Mouse (Mus musculus): ENCODE measurements around the gene Doxl2. TPM values are rescaled to one million over a fixed set of nuclear protein-coding genes. Genes with fewer than 3 reads are reported as not detected.

Doxl2 gene
- total RNA-seq, 2 experiments from 2014 or later: not detected

- no peak for DNase-seq
These were observed 34.9 kb downstream of the Doxl2 start for GRCm38 (mm10) chr6:49009665-49010064.

GRCm38 (mm10) chr6:49011191-49011590, 36.4 kb downstream of the Doxl2 start:
- DNase-seq: no peak

- DNase-seq: no peak
These were observed 38.3 kb downstream of the Doxl2 start for GRCm38 (mm10) chr6:49013023-49013422.

GRCm38 (mm10) chr6:49013458-49013857, 38.7 kb downstream of the Doxl2 start:
- DNase-seq: no peak

- DNase-seq: no peak
These were observed 42.4 kb downstream of the Doxl2 start for GRCm38 (mm10) chr6:49017150-49017549.

GRCm38 (mm10) chr6:49019341-49019740, 44.6 kb downstream of the Doxl2 start:
- DNase-seq: no peak

- no peak for DNase-seq
These were observed 46.6 kb downstream of the Doxl2 start for GRCm38 (mm10) chr6:49021141-49022012.

- DNase-seq: no peak
These were observed 47.6 kb downstream of the Doxl2 start for GRCm38 (mm10) chr6:49022384-49022783.

- no peak for DNase-seq
These were observed 48.6 kb downstream of the Doxl2 start for GRCm38 (mm10) chr6:49023315-49023714.

- no peak for DNase-seq
These were observed 50.5 kb downstream of the Doxl2 start for GRCm38 (mm10) chr6:49025290-49025689.

- no peak for DNase-seq
These were observed 51.7 kb downstream of the Doxl2 start for GRCm38 (mm10) chr6:49026496-49026895.

- no peak for DNase-seq
These were observed 53.3 kb downstream of the Doxl2 start for GRCm38 (mm10) chr6:49028019-49028418.

Other genes starting within 250 kb of the Doxl2 start
- gene Gimap1, start 235.9 kb upstream of the Doxl2 start, total RNA-seq (2021): 1 to 10 TPM; 7.9 to 9.1 TPM
- gene Gimap5, start 228.8 kb upstream of the Doxl2 start, total RNA-seq (2021): 1 to 10 TPM; 4.9 to 7.4 TPM
- under 1 TPM; 0.16 to 0.20 TPM for gene Gimap3, start 204.1 kb upstream of the Doxl2 start, total RNA-seq (2021)
- 10 to 100 TPM; 10.8 to 15.2 TPM for gene Tmem176a, start 134.0 kb upstream of the Doxl2 start, total RNA-seq (2021)
- 10 to 100 TPM; 32.9 to 45.7 TPM for gene Tmem176b, start 133.5 kb upstream of the Doxl2 start, total RNA-seq (2021)
- not detected for gene Aoc1, start 102.1 kb upstream of the Doxl2 start, total RNA-seq (2021)
- not detected for gene 1600015I10Rik, start 45.1 kb upstream of the Doxl2 start, total RNA-seq (2021)
- not detected for gene Svs1, start 11.9 kb downstream of the Doxl2 start, total RNA-seq (2021)
- gene Gpnmb, start 61.6 kb downstream of the Doxl2 start, total RNA-seq (2021): 1 to 10 TPM; 1.8 to 2.4 TPM
- gene Malsu1, start 98.8 kb downstream of the Doxl2 start, total RNA-seq (2021): 10 to 100 TPM; 50.7 to 56.9 TPM
- gene Igf2bp3, start 240.0 kb downstream of the Doxl2 start, total RNA-seq (2021): 1 to 10 TPM; 4.3 to 5.5 TPM